Mouse (Mus musculus): ENCODE data around the gene Pex5l. TPM values are rescaled to one million over a fixed set of nuclear protein-coding genes. Genes with fewer than 3 reads are reported as not detected.

Gene Pex5l
- polyA plus RNA-seq, 1 experiment from 2014 or later, result 0.42 TPM

DNA sequence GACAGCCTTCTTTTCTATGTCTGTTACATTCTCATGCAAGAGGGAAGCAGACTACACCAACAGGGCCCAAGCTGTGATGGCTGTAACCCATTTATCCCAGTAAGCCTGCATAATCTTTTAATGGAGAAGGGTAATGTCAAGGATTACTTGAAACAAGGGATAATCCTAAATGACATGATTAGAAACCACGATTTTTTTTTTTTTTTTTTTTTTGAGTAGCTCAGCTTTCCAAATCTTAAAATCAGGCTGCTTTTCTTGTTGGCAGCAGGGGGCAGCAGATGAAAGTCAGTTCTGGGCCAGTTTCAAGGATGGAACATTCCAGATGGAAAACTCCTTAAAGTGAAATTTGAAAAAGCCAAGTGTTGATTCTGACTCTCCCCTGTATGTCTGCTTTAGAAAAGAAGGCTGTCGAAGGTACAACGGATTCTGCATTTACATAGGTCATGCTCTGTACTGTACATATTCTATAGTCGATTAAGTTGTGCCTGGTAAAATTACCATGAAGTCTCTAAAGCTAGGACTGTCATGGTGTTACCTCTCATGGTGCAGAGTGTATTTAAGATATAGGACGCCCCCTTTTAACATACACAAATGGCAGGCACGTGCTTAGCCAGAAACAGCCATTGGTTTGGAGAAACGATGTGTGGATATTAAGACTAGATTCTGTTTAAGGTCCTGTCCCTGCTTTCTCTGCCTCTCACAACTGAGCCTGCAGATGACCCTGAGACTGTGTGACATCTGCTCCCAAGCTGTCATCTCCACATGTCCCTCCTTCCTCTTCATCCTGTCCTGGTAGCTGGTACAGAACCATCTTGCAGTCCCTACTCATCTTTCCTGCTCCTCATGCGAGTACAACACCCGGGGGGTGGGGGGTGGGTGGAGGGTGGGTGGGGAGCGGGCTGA lies 98.9 kb downstream of the Pex5l start:
- Histone ChIP-seq H3K9ac (no peak overlapping the region), H3K36me3 (ENCODE audit: insufficient read depth) (no peaks in the 10 kb centered on the region), H3K4me3 (ENCODE audit: low read depth, low read length) (no peak overlapping the region), H3K4me2 (no peak overlapping the region), H3K9me3 (ENCODE audit: low read depth, low read length) (no peaks in the 10 kb centered on the region), H3K27me3 (ENCODE audit: insufficient read depth, low read length) (no peaks in the 10 kb centered on the region), H3K27ac (ENCODE audit: low read depth) (no peak overlapping the region), H3K4me1 (ENCODE audit: insufficient read depth) (no peaks in the 10 kb centered on the region)
- no peak for ATAC-seq (ENCODE audit: insufficient read depth)
- WGBS, result 61% methylated on average over 10 of the region's 10 CpGs
- peak; percentile 49 for TF ChIP-seq CTCF (IDR thresholded peaks at IDR 0.05; ENCODE audit: low read depth)
- peak; percentile 50 for DNase-seq

DNA sequence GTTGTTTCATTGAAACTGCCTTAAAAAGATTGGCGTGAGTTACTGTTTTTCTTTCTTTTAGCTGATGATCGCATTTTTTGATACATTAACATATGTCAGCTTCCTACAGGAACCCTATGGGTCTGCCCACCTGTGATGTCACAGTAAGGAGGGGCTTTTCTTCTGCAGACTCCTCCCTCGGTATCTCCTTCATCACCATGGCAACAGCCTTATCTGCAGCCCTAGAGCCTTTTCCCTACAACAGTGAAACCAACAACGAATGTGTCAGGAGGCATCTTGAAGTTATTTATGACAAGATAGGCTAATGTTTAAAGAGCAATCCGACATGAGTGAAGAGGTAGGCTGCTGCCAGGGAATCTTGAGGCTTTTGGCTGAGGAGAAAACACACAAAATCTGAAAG lies 118.5 kb downstream of the Pex5l start:
- peak; percentile 30 for DNase-seq

DNA sequence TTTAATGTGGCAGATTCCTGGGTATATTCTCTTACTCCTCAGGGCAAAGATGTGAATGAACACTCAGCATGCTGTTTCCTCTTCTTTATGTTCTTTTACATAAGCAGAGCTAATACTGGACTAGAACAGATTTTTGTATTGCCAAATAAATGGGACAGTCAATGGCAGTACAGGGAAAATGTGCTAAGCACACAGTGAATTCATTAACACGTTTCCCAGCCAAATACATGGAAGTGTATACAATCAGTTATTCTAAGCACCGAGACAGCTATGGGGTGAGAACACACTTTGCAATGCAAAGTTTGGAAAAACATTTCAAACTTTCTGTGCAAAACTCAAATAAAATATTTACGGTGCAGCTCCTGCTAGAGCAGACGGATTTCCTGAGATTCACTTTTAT lies 139.1 kb downstream of the Pex5l start:
- Histone ChIP-seq H3K27ac (ENCODE audit: low read depth) (no peak overlapping the region), H3K27me3 (ENCODE audit: insufficient read depth, low read length) (no peaks in the 10 kb centered on the region), H3K9me3 (ENCODE audit: low read depth, low read length) (no peaks in the 10 kb centered on the region), H3K4me3 (ENCODE audit: low read depth, low read length) (no peak overlapping the region), H3K4me1 (ENCODE audit: insufficient read depth) (no peaks in the 10 kb centered on the region), H3K9ac (no peak overlapping the region), H3K36me3 (ENCODE audit: insufficient read depth) (no peaks in the 10 kb centered on the region), H3K4me2 (no peak overlapping the region)
- no peak for TF ChIP-seq CTCF (IDR thresholded peaks at IDR 0.05; ENCODE audit: low read depth)
- 68% methylated on average over 4 of the region's 4 CpGs for WGBS
- DNase-seq (no peak), ATAC-seq (ENCODE audit: insufficient read depth) (no peak)

More for the DNA sequence above, 118.5 kb downstream of the Pex5l start:
- H3K27ac ChIP-seq (ENCODE audit: low read depth), result no peak overlapping the region
- no peak for ATAC-seq (ENCODE audit: insufficient read depth)
- no peaks in the 10 kb centered on the region for H3K27me3 ChIP-seq (ENCODE audit: insufficient read depth, low read length)
- no peak for TF ChIP-seq CTCF (IDR thresholded peaks at IDR 0.05; ENCODE audit: low read depth)
- no peaks in the 10 kb centered on the region for H3K4me1 ChIP-seq (ENCODE audit: insufficient read depth)
- H3K36me3 ChIP-seq (ENCODE audit: insufficient read depth), result no peaks in the 10 kb centered on the region
- H3K9ac ChIP-seq, result no peak overlapping the region
- H3K9me3 ChIP-seq (ENCODE audit: low read depth, low read length), result no peaks in the 10 kb centered on the region
- H3K4me2 ChIP-seq, result no peak overlapping the region
- H3K4me3 ChIP-seq (ENCODE audit: low read depth, low read length), result no peak overlapping the region
- WGBS, result 38% methylated on average over 5 of the region's 5 CpGs

DNA sequence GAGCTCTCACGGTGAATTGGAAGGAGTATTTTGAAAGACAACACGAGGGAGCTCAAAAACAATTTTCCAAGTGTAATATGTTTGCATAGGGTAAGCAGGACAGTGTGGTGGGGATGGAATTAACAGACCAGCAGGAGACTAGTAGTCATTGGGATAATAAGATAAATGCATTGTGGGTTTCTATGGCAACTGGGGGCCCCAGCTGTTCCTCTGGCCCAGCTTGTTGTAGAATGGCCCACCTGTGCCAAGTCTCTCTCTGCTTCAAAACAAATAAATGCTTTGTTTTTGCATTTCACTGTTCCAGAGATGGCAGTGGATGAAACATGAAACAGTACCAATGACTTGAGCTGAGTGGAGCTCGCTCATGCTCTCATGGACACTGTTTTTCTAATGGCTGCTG lies 141.3 kb downstream of the Pex5l start:
- TF ChIP-seq CTCF (IDR thresholded peaks at IDR 0.05; ENCODE audit: low read depth), result no peak
- DNase-seq (no peak), ATAC-seq (ENCODE audit: insufficient read depth) (no peak)
- 69% methylated on average over 3 of the region's 3 CpGs for WGBS
- Histone ChIP-seq H3K27me3 (ENCODE audit: insufficient read depth, low read length) (no peaks in the 10 kb centered on the region), H3K36me3 (ENCODE audit: insufficient read depth) (no peaks in the 10 kb centered on the region), H3K9ac (no peak overlapping the region), H3K4me3 (ENCODE audit: low read depth, low read length) (no peak overlapping the region), H3K4me1 (ENCODE audit: insufficient read depth) (no peaks in the 10 kb centered on the region), H3K9me3 (ENCODE audit: low read depth, low read length) (no peaks in the 10 kb centered on the region), H3K4me2 (no peak overlapping the region), H3K27ac (ENCODE audit: low read depth) (no peak overlapping the region)

DNA sequence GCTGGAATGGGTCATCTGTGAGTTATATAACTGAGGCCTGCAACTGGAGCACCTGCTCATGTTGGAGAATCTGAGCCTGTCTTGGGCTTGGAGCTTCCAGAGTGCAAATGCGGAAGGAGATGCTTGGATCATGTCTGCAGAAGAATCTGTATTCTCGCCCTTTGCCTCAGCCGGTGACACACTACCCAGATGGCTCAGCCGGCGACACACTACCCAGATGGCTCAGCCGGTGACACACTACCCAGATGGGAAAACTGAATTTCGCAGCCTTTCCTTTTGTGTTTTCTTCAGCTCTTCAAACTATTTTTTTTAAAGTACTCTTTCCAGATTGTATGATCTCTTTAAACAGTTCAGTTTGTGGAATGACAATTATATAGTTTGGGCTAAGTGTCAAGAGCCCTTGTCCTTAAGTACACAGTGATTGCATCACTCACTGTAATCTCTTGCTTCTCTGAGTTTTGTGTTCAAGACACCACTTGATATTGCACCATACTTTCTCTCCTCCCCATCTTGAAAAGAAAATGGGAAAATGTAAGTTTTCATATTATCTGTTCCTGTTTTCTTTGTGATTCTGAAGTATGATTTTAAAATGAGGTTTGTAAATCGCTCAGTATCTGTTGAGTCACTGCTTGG lies 142.5 kb downstream of the Pex5l start:
- DNase-seq, result no peak
- Histone ChIP-seq H3K4me2 (no peak overlapping the region), H3K27me3 (ENCODE audit: insufficient read depth, low read length) (no peaks in the 10 kb centered on the region), H3K4me3 (ENCODE audit: low read depth, low read length) (no peak overlapping the region), H3K9me3 (ENCODE audit: low read depth, low read length) (no peaks in the 10 kb centered on the region), H3K27ac (ENCODE audit: low read depth) (no peak overlapping the region), H3K9ac (no peak overlapping the region), H3K4me1 (ENCODE audit: insufficient read depth) (no peaks in the 10 kb centered on the region), H3K36me3 (ENCODE audit: insufficient read depth) (no peaks in the 10 kb centered on the region)
- no peak for ATAC-seq (ENCODE audit: insufficient read depth)
- 76% methylated on average over 8 of the region's 8 CpGs for WGBS
- no peak for TF ChIP-seq CTCF (IDR thresholded peaks at IDR 0.05; ENCODE audit: low read depth)

DNA sequence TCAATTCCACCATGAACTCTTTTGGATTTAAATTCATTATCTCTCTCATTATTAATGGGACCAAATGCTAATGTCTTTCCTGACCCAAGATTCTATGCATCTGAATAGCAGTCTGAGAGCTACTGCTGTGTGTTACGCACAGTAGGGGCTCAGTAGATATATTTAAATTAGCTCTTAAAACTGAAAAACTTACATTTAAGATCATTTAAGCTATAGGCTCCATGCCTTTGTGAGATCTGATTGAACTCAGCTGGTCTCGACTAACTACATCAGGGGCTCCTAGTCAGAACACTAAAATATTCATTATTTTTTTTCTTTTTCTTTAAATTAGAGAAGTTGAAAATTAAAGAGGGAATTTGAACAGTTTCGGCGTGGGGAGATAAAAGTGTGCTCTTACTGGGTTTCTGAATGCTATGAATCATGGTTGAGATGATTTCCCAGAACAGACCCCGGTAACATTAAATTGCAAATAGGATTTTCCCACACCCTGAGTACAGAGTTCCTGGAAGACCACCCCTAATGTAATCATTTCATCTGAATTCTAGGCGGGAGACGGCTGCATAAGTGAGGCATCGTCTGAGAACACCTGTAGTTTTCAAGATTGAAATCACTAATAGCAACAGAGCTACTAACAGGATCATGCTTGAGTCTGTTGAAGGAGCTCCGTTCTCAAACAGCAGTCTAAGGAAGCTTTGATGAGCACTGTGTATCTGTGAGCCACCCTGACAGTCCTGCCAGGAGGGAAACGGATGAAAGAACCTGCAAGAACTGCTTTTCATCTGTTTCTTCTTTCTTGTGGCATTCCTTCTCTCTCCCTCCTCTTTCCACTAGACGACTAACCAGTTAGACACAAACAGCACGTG lies 151.1 kb downstream of the Pex5l start:
- Histone ChIP-seq H3K9ac (no peak overlapping the region), H3K4me1 (ENCODE audit: insufficient read depth) (no peaks in the 10 kb centered on the region), H3K4me3 (ENCODE audit: low read depth, low read length) (no peak overlapping the region), H3K9me3 (ENCODE audit: low read depth, low read length) (no peaks in the 10 kb centered on the region), H3K36me3 (ENCODE audit: insufficient read depth) (no peaks in the 10 kb centered on the region), H3K4me2 (no peak overlapping the region), H3K27me3 (ENCODE audit: insufficient read depth, low read length) (no peaks in the 10 kb centered on the region), H3K27ac (ENCODE audit: low read depth) (no peak overlapping the region)
- no peak for TF ChIP-seq CTCF (IDR thresholded peaks at IDR 0.05; ENCODE audit: low read depth)
- WGBS, result 66% methylated on average over 12 of the region's 12 CpGs
- no peak for DNase-seq
- ATAC-seq (ENCODE audit: insufficient read depth), result no peak

Data from lung, embryonic 14.5 days (tissue).